In genomic region chr19:5023621-5024479, GRCm38 (mm10) we compare ENCODE assay signal across 8 mouse cellular contexts. TPM values are rescaled to one million over a fixed set of nuclear protein-coding genes. Genes with fewer than 3 reads are reported as not detected.
A peak's percentile ranks its signal among the peaks of the same experiment; 100 is the strongest.
DNase-seq lines count a peak whose midpoint lies in the region; ATAC-seq and TF ChIP-seq lines count a peak whose summit lies in the region.

Slc29a2 (plus strand) TSS chr19:5023860.

- peak within 1 kb of the TSS; percentile 73 for H3K9ac ChIP-seq in heart, embryonic 15.5 days
- H3K9ac ChIP-seq in liver, embryonic 14.5 days (replicated peaks): peak within 1 kb of the TSS; percentile 58
- H3K9ac ChIP-seq in stomach, embryonic 15.5 days: peak within 1 kb of the TSS; percentile 57

- under 1% methylated on average over 62 of the region's 62 CpGs for WGBS in forebrain, embryonic 10.5 days
- WGBS in heart, embryonic 15.5 days: under 1% methylated on average over 62 of the region's 62 CpGs
- under 1% methylated on average over 62 of the region's 62 CpGs for WGBS in liver, embryonic 14.5 days (ENCODE audit: insufficient replicate concordance)
- WGBS in stomach, embryonic 15.5 days: under 1% methylated on average over 59 of the region's 62 CpGs

- H3K36me3 ChIP-seq in forebrain, embryonic 10.5 days (replicated peaks): peaks cover 35% of the 10 kb centered on the region
- peaks cover 22% of the 10 kb centered on the region for H3K36me3 ChIP-seq in heart, embryonic 15.5 days
- H3K36me3 ChIP-seq in liver, embryonic 14.5 days (replicated peaks; ENCODE audit: control insufficient read depth, insufficient read depth, low read depth): no peaks in the 10 kb centered on the region
- no peaks in the 10 kb centered on the region; the same call in 1 of the 2 replicates for H3K36me3 ChIP-seq in stomach, embryonic 15.5 days

- H3K27ac ChIP-seq in brown adipose tissue, adult 24 weeks (replicated peaks; ENCODE audit: low read depth, low read length): peak within 1 kb of the TSS; percentile 71
- peak within 1 kb of the TSS; percentile 93 for H3K27ac ChIP-seq in forebrain, embryonic 10.5 days
- H3K27ac ChIP-seq in heart, embryonic 15.5 days: peak within 1 kb of the TSS; percentile 94
- no peak within 1 kb of the TSS; the same call in 1 of the 2 replicates for H3K27ac ChIP-seq in liver, embryonic 14.5 days
- H3K27ac ChIP-seq in stomach, embryonic 15.5 days: peak within 1 kb of the TSS; percentile 74

- peak within 1 kb of the TSS; percentile 83 for H3K4me3 ChIP-seq in brown adipose tissue, adult 24 weeks (ENCODE audit: insufficient read depth, low read depth, low read length)
- H3K4me3 ChIP-seq in forebrain, embryonic 10.5 days: peak within 1 kb of the TSS; percentile 74
- peak within 1 kb of the TSS; percentile 72 for H3K4me3 ChIP-seq in heart, embryonic 15.5 days
- H3K4me3 ChIP-seq in liver, embryonic 14.5 days (ENCODE audit: insufficient read depth in 1 of 2, low read depth in 2 of 2, low read length in 2 of 2): peak within 1 kb of the TSS; percentile 59 to 72
- H3K4me3 ChIP-seq in stomach, embryonic 15.5 days (replicated peaks): peak within 1 kb of the TSS; percentile 72

- H3K9me3 ChIP-seq in forebrain, embryonic 10.5 days: no peaks in the 10 kb centered on the region
- no peaks in the 10 kb centered on the region for H3K9me3 ChIP-seq in heart, embryonic 15.5 days (replicated peaks)
- H3K9me3 ChIP-seq in liver, embryonic 14.5 days (ENCODE audit: control insufficient read depth, low read length): no peaks in the 10 kb centered on the region
- H3K9me3 ChIP-seq in stomach, embryonic 15.5 days: no peaks in the 10 kb centered on the region

- no peaks in the 10 kb centered on the region for H3K27me3 ChIP-seq in forebrain, embryonic 10.5 days (ENCODE audit: poor library complexity, severe bottlenecking)
- no peaks in the 10 kb centered on the region for H3K27me3 ChIP-seq in heart, embryonic 15.5 days
- no peaks in the 10 kb centered on the region for H3K27me3 ChIP-seq in liver, embryonic 14.5 days (ENCODE audit: control insufficient read depth, insufficient read depth, low read length)
- no peaks in the 10 kb centered on the region for H3K27me3 ChIP-seq in stomach, embryonic 15.5 days (replicated peaks)

- TF ChIP-seq CTCF in liver, embryonic 14.5 days (IDR thresholded peaks at IDR 0.05; ENCODE audit: low read depth): no peak

- peak; percentile 92 for ATAC-seq in CD4-positive, CD25-positive, alpha-beta regulatory T cell, adult 4 months
- ATAC-seq in heart, embryonic 15.5 days (replicated peaks; ENCODE audit: insufficient number of reproducible peaks, insufficient read depth, low FRiP score, low read depth): peak; percentile 95
- peak; percentile 88 for ATAC-seq in liver, embryonic 14.5 days (ENCODE audit: insufficient read depth)
- peak; percentile 96 for ATAC-seq in stomach, embryonic 15.5 days (ENCODE audit: insufficient read depth, low FRiP score, low read depth)

- peak within 1 kb of the TSS; percentile 90 for H3K4me2 ChIP-seq in heart, embryonic 15.5 days
- H3K4me2 ChIP-seq in liver, embryonic 14.5 days (ENCODE audit: low read depth): peak within 1 kb of the TSS; percentile 96
- peak within 1 kb of the TSS; percentile 95 for H3K4me2 ChIP-seq in stomach, embryonic 15.5 days

- DNase-seq in forebrain, embryonic 10.5 days (ENCODE audit: extremely low spot score, low spot score): peak; percentile 94
- peak; percentile 95 to 96 for DNase-seq in kidney, postnatal 25 days
- peak; percentile 68 to 70 (median 70) for DNase-seq in liver, embryonic 14.5 days (ENCODE audit: low read depth in 3 of 3, low spot score in 3 of 3)
- DNase-seq in neural tube, embryonic 10.5 days (ENCODE audit: extremely low spot score, low spot score): peak; percentile 95

- H3K4me1 ChIP-seq in brown adipose tissue, adult 24 weeks (ENCODE audit: control insufficient read depth, insufficient read depth, insufficient read length, low read length): peaks cover 4% of the 10 kb centered on the region; the same call in 1 of the 2 replicates
- peaks cover 23% of the 10 kb centered on the region for H3K4me1 ChIP-seq in forebrain, embryonic 10.5 days
- H3K4me1 ChIP-seq in heart, embryonic 15.5 days (replicated peaks): peaks cover 9% of the 10 kb centered on the region
- H3K4me1 ChIP-seq in liver, embryonic 14.5 days (replicated peaks; ENCODE audit: control insufficient read depth in 2 of 2, insufficient read depth in 2 of 2, low read length in 1 of 2): peaks cover 0 to 3% of the 10 kb centered on the region in 2 experiments; a peak in 1 of 4 replicates
- H3K4me1 ChIP-seq in stomach, embryonic 15.5 days: peaks cover 8% of the 10 kb centered on the region; the same call in 1 of the 2 replicates

- no peak for TF ChIP-seq EP300 in liver, embryonic 14.5 days (IDR thresholded peaks at IDR 0.05; ENCODE audit: low read depth)

RNA-seq across cellular contexts. Expression of gene Slc29a2, which starts in this region (rescaled TPM):
- 1 to 10 TPM; 2.4 to 2.5 TPM for polyA plus RNA-seq in CD4-positive, CD25-positive, alpha-beta regulatory T cell, adult 4 months (2017; shearing (Covaris generic))
- polyA plus RNA-seq in brown adipose tissue, adult 24 weeks (2012; ENCODE audit: insufficient read depth, insufficient read length, missing spikeins): 0.71 and 1.9 TPM in 2 replicates
- 9.3 and 10.1 TPM in 2 replicates for polyA plus RNA-seq in forebrain, embryonic 10.5 days (2016; fragmentation: Nextera tagmentation; extraction: Ambion mirVana)
- polyA plus RNA-seq in heart, embryonic 15.5 days (2015; fragmentation: Nextera tagmentation; extraction: Ambion mirVana): 8.8 and 11.1 TPM in 2 replicates
- 2.5 and 3.8 TPM in 2 replicates for polyA plus RNA-seq in liver, embryonic 14.5 days (2012; rRNA removed)
- polyA plus RNA-seq in liver, embryonic 14.5 days (2014; fragmentation: Nextera tagmentation; extraction: Ambion mirVana): 0.76 and 0.96 TPM in 2 replicates
- polyA plus RNA-seq in stomach, embryonic 15.5 days (2015; fragmentation: Nextera tagmentation; extraction: Ambion mirVana): 3.6 and 3.7 TPM in 2 replicates
